Mouse (Mus musculus) spleen, postnatal 4 days (tissue): ENCODE results near the gene Reck.
A peak's percentile ranks its signal among the peaks of the same experiment; 100 is the strongest.

Source experiments
- DNase-seq, 2 experiments: peaks; one replicate each; pipeline ENCODE4 v3.0.0; 2022; ENCODE audit warnings: low spot score in 2 of 2

The Reck gene

DNA sequence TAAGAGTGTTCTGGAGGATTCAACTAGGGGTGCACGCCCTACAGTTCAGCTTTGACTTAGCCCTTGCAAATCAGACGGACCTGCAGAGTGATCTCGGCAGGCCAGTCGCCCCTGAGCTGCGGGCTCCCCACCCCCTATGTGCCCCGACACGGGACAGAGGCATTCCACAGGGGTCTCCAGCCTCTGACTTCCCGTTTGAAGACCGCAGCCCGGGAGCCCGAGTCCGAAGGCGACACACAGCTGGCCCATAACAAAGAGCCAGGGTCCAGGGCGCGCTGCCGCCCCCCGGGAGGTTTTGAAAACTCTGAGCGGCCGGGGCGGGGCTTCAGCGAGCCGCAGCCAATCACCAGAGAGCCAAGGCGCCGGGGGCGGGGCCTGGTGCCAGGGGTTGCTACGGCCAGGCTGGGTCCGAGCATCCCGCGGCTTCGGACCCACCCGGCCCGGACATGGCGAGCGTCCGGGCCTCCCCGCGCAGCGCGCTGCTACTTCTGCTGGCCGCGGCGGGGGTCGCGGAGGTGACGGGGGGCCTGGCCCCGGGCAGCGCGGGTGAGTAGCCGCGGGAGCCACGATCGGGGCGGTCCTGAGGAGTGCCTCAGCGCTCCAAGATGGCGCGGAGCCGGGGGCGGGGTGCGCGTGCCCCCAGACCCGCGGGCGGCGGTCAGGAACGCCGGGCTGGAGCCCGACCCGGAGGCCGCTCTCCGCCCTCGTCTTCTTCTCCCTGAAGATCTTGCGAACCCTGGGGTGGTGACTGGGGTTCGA, at the start of gene Reck:
Gene Reck (plus strand): TSS at position 371 of the 759 bp plus-strand sequence.
- peak; percentile 73 to 89 for DNase-seq

DNA sequence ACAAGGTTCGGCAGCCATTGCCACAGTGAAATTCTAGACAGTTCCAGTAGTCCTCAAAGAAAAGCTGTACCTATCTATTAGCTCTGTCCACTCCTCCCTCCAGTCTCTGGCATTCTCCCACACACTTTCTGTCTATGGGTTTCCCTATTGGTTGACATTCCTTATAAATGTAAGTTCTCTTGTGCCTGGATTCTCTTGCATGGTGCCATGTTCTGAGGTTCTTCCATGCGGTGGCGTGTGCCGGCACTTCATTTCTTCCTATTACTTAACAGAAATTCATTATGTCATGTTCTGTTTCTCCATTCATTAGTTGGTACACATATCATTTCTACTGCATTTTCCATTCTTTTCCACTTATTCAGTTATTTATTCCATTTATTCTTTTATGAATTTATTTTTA, 46.5 kb upstream of the Reck start:
- DNase-seq: no peak

DNA sequence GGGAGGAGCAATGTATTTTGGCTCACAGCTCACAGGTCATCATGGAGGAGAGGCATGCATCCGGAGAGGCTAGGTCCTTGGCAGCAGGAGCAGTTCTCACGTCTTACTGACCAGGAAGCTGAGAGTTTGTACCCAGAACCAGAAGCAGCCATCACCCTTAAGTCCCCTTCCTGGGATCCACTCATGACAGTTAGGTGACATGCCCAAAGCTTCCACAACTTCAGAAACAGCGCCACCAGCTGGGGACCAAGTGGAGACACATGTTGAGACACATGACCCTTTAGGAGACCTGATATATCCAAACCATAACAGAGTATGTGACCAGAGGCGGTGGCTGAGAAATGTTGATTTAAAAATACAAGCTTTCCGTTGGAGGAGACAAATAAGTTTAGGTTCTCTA, 43.3 kb upstream of the Reck start:
- DNase-seq: peak; percentile 8 to 50

- no peak for DNase-seq
These were observed 41.6 kb upstream of the Reck start for GRCm38 (mm10) chr4:43833752-43834151.

GRCm38 (mm10) chr4:43834749-43835148, 40.6 kb upstream of the Reck start:
- DNase-seq: no peak

DNA sequence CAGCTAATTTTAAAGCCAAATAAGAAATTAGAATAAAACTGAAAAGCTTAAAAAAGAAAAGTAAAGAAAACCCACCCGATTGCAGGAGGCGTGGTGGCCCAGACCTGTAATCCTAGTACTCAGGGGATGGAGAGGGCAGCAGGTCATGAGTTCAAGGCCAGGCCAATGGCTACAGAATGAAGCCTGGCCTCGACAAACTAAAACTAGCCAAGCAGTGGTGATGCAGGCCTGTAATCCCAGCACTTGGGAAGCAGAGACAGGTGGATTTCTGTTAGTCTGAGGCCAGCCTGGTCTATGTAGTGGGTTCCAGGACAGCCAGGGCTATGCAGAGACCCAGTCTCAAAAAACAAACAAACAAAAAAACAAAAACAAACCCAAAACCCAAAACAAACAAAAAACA, 37.0 kb upstream of the Reck start:
- DNase-seq: no peak

DNA sequence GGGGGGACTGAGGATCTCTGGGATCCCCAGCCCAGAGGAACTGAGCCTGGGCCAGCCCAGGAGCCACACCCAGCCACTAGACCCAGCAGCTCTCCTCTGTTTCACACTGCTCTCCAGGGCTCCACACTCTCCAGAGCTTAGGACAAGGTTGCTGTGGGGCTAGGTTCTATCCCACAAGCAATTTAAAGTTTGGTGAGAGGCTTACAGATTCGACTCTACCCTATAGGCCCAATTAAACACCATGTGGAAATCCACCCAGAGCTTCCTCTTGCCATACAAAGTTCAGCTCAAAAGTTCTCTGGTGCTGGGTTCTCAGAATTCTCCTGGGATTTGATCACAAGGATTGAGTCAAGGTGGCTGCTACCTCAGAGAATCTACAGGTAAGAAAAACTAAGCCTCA, 35.2 kb upstream of the Reck start, which contains the start of gene Olfr157:
Gene Olfr157 (minus strand): TSS at position 101 of the 400 bp plus-strand sequence.
- no peak for DNase-seq

DNA sequence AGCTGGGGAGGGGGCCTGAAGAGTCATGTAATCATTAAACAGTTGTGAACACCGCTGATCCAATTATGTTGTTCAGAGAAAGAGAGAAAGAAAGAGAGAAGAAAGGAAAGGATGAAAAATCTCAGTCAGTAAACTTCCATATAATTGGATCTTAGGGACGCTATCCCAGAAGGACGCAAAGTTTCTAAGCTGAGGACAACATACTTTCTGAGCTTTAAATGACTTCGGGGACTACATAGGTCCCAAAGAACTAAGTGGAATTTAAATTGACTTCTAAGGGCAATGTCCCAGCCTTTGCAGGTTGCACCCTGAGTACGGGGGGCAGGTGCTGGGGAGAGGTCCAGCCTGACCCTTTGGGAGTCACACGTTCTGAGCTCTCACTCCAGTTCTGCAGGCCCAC, 24.1 kb upstream of the Reck start, which contains the start of gene Olfr155:
Gene Olfr155 (plus strand): TSS at position 301 of the 400 bp plus-strand sequence.
- no peak for DNase-seq

DNA sequence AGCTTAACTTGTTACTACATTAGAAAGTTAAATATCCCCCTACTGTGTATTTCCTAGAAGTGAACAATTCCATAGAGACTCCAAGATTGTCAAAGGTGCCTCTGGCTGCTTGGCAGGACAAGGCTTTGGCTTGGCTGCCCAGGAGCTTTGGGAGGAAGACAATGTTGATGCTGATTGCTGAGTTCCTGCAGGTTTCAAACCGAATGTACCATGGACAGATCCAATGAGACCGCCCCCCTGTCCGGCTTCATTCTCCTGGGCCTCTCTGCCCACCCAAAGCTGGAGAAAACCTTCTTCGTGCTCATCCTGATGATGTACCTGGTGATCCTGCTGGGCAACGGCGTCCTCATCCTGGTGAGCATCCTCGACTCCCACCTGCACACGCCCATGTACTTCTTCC, 21.2 kb upstream of the Reck start:
- no peak for DNase-seq

- DNase-seq: no peak
These were observed 15.4 kb upstream of the Reck start for GRCm38 (mm10) chr4:43859886-43860285.

GRCm38 (mm10) chr4:43860744-43861519, 14.4 kb upstream of the Reck start:
- peak; percentile 35 to 70 for DNase-seq

DNA sequence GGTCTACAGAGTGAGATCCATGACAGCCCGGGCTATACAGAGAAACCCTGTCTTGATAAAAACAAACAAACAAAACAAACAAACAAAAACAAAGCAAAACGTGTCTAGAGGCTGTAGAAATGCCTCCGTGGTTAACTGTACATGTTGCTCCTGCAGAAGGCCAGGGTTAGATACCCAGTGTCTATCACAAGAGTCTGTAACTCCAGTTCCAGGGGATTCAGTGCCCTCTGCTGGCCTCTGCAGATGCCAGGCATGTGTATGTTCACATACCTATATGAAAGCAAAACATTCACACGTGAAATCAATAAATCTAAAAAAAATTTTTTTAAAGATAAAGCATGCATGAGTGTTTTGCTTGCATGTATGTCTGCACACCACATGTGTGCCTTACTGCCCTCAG, 12.0 kb upstream of the Reck start:
- DNase-seq: no peak

DNA sequence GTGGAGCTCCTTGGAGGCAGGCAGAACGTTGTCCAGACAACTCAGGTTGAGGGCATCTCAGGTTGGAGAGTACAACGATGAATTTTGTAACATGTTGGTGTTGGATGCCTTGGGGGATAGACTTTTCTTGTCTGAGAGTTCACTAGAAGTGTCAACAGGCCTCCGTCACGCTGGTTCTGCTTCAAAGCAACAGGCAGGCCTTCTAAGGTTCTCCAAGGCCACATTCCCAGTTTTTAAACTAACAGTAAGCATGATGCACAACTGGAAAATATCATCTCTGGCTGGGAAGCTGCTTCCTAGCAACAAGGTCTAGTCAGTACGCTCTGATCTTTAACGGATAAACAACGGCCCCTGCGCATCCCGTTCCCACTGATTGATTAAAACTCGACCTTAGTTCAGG, 5.5 kb upstream of the Reck start:
- DNase-seq: no peak

GRCm38 (mm10) chr4:43874501-43874900, 829 bp upstream of the Reck start:
- no peak for DNase-seq

DNA sequence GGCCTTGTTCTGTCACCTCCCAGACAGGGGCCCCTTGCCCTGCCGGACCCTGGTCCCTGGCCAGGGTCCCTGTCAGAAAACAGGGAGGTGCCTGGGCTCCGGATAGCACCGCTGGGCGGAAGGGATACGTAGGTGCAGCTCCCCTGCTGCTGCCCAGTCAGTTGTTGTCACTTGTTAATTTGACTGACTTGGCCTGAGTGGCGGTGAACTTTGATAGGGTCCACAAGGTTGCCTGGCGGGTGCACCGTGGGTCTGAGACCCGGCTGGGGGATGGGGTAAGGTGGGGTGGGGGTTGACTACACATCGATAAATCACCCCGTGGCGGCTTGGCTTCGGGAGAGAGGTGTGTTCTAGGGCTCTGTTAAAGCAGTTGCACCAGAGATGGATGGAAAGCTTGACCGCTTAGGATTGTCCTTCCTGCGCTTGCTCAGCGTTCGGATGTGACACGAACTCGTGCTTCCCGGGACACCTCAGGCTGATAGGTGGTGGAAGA, 635 bp downstream of the Reck start:
- no peak for DNase-seq

- DNase-seq: no peak
These were observed 1.9 kb downstream of the Reck start for GRCm38 (mm10) chr4:43877230-43877629.

- no peak for DNase-seq
These were observed 2.9 kb downstream of the Reck start for GRCm38 (mm10) chr4:43878121-43878776.

DNA sequence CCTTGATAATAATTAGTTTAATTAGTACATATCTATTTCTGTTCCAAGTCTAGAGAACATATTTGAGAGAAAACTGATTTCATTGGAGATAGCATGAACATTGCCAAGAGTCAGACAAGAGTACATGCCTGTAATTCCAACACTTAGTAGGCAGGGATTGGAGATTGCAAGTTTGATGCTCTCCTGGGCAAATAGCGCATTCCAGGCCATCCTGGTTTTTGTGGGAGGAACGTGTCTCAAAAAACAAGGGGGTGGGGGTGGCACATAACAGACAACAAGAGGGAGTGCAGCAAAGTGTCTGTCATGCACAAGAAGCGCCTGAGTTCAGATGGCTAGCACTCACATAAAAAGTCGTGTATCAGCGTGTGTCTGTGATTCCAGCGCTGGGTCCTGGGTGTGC, 4.2 kb downstream of the Reck start:
- DNase-seq: no peak

DNA sequence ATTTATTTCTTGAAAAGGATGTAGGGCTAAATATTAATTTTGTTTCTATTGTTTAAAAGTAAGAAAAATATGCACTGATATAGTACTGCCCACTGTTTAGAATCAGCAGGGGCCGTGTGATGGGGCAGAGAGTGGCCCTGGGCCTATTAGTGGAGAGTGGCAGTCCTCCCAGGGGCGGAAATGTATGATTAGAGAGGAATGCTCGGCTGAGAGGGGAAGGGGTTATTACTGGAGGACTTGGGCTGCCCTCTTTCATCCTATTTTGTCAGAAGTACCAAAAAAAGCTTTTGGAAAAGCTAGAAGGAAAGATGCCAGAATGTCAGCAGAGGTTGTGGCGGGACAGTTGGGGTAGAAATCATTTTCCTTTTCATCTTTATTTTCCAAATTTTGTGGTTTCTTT, 8.9 kb downstream of the Reck start:
- no peak for DNase-seq

GRCm38 (mm10) chr4:43891247-43891646, 15.9 kb downstream of the Reck start:
- no peak for DNase-seq

DNA sequence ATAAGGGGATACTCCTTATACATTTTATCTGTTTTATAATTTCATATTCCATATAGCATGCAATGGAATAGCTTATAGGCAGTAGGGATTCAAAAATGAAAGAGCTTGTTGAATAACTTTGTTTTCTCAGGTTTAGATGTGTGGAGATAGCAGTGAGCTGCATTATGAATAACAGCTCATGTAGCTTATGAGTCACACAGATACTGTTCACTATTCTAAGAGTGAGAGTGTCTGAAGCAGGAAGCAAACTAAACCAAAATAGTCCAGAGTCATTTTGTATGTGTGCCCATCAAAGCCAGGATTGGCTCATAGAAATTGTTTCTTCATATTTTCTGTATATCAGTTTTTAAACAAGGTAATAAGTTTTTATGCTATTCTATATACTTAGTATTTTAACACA, 21.9 kb downstream of the Reck start:
- no peak for DNase-seq

DNA sequence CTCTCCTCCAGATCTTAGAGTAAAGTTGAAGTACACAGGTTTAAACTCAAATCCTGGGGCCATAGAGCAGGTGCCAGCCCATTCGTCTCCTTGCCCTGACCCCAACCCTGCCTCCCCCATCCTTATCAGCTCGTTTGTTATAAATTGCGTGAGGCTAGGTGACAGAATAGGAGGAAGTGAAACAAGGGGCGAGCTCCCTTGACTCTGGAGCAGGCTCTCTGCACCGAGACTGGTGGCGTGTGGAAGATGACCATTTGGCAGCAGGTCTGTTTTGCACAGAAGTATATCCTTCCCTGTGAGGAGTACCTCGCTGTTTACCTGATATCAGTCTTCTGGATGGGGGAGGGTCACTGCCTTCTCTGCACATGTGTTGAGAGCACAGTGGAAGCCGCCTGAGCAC, 23.9 kb downstream of the Reck start:
- DNase-seq: no peak
